Mouse (Mus musculus) embryonic facial prominence, embryonic 13.5 days (tissue): ENCODE data around the gene Mpst. TPM values are rescaled to one million over a fixed set of nuclear protein-coding genes. Genes with fewer than 3 reads are reported as not detected.
A peak's percentile ranks its signal among the peaks of the same experiment; 100 is the strongest.

Source experiments
- ATAC-seq: fragments of 200-750 bp; cut with Nextera tagmentation; 2 replicates; pipeline ENCODE4 v1.8.0; 2017; ENCODE audit warnings: low read depth; ENCODE audit not compliant: insufficient number of reproducible peaks, insufficient read depth, low FRiP score, low TSS enrichment
- H3K27ac ChIP-seq: fragments of 300-500 bp; sonication (generic); 2 replicates; pipeline ENCODE4 v1.5.1; 2015; ENCODE audit warnings: moderate library complexity, mild to moderate bottlenecking, inconsistent platforms
- H3K27me3 ChIP-seq: fragments of 300-500 bp; sonication (generic); 2 replicates; pipeline ENCODE4 v1.6.1; 2015; ENCODE audit warnings: mild to moderate bottlenecking, inconsistent platforms
- H3K36me3 ChIP-seq: fragments of 300-500 bp; sonication (generic); 2 replicates; pipeline ENCODE4 v1.6.1; 2015; ENCODE audit warnings: mild to moderate bottlenecking, inconsistent platforms
- H3K4me1 ChIP-seq: fragments of 300-500 bp; sonication (generic); 2 replicates; pipeline ENCODE4 v1.6.1; 2015; ENCODE audit warnings: inconsistent platforms
- H3K4me2 ChIP-seq: fragments of 300-500 bp; sonication (generic); 2 replicates; pipeline ENCODE4 v1.6.1; 2015; ENCODE audit warnings: moderate library complexity, mild to moderate bottlenecking, inconsistent platforms
- H3K4me3 ChIP-seq: fragments of 300-500 bp; sonication (generic); 2 replicates; pipeline ENCODE4 v1.5.1; 2015; ENCODE audit warnings: mild to moderate bottlenecking, inconsistent platforms
- H3K9ac ChIP-seq: fragments of 300-500 bp; sonication (generic); 2 replicates; pipeline ENCODE4 v1.6.1; 2015; ENCODE audit warnings: mild to moderate bottlenecking, inconsistent platforms
- H3K9me3 ChIP-seq: fragments of 300-500 bp; sonication (generic); 2 replicates; pipeline ENCODE4 v1.6.1; 2016; ENCODE audit warnings: inconsistent platforms
- WGBS: fragments of 180-500 bp; shearing (Covaris S2); methylation state at CpG from one replicate; pipeline ENCODE4 v1.1.7; 2015; ENCODE audit warnings: mixed read lengths; 5-methylcytosine and 5-hydroxymethylcytosine counted together
- polyA plus RNA-seq: library from polyadenylated mRNA; unstranded; fragments of >200 nt; fragmentation: Nextera tagmentation; extraction: Ambion mirVana; gene quantifications from 2 replicates; pipeline ENCODE4 v1.2.1, GENCODE M21; 2015

Mpst gene
- polyA plus RNA-seq, 1 experiment from 2014 or later, result 2.6 TPM

DNA sequence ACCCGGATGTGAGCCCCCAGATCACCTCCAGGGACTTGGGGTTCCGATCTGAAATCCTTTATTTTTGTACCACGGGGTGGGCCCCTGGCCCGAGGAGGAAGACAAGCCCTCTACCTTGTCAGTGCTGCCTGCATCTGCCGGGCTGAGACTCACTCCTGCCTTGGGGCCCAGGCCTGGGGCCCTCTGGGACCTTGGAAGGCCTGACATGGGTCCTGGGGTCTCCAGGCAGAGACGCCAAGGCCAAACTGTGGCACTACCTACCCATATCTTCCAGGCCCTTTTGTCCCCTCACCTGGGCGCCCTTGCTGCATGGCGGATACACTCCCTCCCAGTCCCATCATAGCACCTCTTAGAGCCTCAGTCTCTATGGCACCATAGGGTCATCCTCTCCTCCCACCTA, 32.3 kb downstream of the Mpst start:
- H3K4me3 ChIP-seq, result no peak overlapping the region
- H3K9ac ChIP-seq, result no peak overlapping the region
- H3K27me3 ChIP-seq, result peaks cover 11% of the 10 kb centered on the region
- no peak overlapping the region for H3K4me2 ChIP-seq
- 50% methylated on average over 8 of the region's 8 CpGs for WGBS
- ATAC-seq, result no peak
- H3K27ac ChIP-seq, result no peak overlapping the region
- no peaks in the 10 kb centered on the region for H3K9me3 ChIP-seq
- H3K4me1 ChIP-seq, result peaks cover 25% of the 10 kb centered on the region
- peaks cover 39% of the 10 kb centered on the region for H3K36me3 ChIP-seq

DNA sequence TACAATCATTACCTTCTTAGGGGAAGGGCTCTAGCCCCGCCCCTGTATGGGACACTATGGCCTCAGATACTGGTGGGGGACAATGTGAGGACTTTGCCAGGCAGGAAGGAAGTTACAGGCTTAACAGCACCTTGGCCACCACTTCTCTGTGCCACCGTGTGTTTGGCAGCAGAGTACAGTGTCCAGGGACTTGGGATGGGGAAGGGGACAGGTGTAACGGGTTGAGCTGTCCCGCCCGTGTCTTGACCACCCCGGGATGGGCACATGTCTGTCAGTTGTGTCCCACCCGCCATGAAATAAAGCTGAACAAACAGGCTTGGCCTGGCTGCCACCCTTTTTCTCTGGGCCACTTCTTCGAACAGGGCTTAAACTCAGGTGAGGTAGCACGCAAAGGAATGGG, 32.8 kb downstream of the Mpst start:
- Histone ChIP-seq H3K4me1 (peaks cover 25% of the 10 kb centered on the region), H3K9me3 (no peaks in the 10 kb centered on the region), H3K36me3 (peaks cover 35% of the 10 kb centered on the region), H3K27ac (no peak overlapping the region), H3K27me3 (peaks cover 11% of the 10 kb centered on the region), H3K9ac (no peak overlapping the region), H3K4me2 (no peak overlapping the region), H3K4me3 (no peak overlapping the region)
- no peak for ATAC-seq
- 61% methylated on average over 9 of the region's 9 CpGs for WGBS

DNA sequence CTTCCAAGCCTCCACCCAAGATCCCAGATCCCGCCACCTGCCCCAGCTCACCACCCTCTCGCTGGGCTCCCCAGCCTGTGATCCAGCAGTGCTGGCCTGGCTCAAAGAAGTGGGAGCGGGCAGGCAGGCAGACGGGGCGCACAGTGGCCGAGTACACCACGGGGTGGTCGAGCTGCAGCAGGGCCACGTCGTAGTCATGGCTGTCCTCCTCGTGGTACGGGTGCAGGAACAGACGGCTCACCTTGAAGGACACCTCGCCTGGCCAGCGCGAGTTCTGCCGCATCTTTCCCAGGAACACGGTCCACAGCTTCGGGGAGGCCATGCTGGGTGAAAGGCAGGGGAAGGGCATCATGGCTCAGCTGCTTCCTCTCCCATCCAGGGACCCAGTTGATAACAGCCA, 36.0 kb downstream of the Mpst start:
- WGBS, result 89% methylated on average over 19 of the region's 19 CpGs
- ATAC-seq, result no peak
- Histone ChIP-seq H3K27me3 (no peaks in the 10 kb centered on the region), H3K36me3 (peaks cover 10% of the 10 kb centered on the region; the same call in 1 of the 2 replicates), H3K4me1 (peaks cover 10% of the 10 kb centered on the region), H3K9me3 (no peaks in the 10 kb centered on the region), H3K4me3 (no peak overlapping the region), H3K27ac (no peak overlapping the region), H3K4me2 (no peak overlapping the region), H3K9ac (no peak overlapping the region)

DNA sequence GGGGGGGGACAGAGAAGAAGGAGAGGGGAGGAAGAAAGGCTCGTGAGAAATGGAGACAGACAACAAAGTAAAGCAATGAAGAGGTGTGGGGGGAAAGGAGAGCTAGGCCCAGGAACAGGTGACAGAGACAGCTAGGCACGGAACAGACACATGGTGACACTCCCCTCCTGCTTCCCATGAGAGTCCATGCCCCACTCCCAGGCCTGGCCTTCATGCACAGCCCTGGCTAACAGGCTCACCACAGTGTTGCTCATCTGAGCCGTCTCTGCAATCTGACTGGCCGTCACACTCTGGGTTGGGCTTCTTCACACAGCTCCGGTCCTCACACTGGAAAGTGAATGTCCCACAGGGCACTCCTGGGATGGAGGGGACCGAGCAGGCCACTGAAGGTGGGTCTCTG, 37.6 kb downstream of the Mpst start:
- WGBS, result 53% methylated on average over 6 of the region's 6 CpGs

DNA sequence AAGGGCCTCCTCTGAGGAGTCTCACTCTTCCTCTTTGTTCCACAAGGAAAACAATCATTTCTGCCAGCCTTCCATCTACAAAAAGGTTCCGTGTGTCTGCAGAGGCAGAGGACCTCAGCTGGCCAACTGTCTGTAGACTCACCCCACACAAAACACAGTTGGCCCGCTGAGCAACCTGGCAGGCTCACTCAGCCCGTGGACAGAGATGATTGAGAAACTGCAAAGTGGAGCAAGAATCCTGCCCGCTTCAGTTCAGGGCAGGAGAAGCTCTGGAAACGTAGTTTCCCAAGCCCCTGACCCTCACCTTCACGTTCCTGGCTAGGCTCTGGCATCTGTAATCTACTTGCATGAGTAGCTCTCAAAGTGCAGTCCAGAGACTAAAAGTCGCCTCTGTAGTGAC, 40.9 kb downstream of the Mpst start:
- Histone ChIP-seq H3K9ac (peak overlapping the region; percentile 16; the same call in 1 of the 2 replicates), H3K4me1 (peaks cover 5% of the 10 kb centered on the region; the same call in 1 of the 2 replicates), H3K4me2 (no peak overlapping the region), H3K4me3 (no peak overlapping the region), H3K27ac (no peak overlapping the region), H3K9me3 (no peaks in the 10 kb centered on the region), H3K36me3 (peaks cover 5% of the 10 kb centered on the region; the same call in 1 of the 2 replicates), H3K27me3 (no peaks in the 10 kb centered on the region)
- ATAC-seq, result no peak
- WGBS, result 43% methylated on average over 7 of the region's 7 CpGs

More for the DNA sequence above, 37.6 kb downstream of the Mpst start:
- ATAC-seq, result no peak
- H3K4me1 ChIP-seq, result no peaks in the 10 kb centered on the region
- H3K27ac ChIP-seq, result no peak overlapping the region
- no peaks in the 10 kb centered on the region for H3K9me3 ChIP-seq
- no peak overlapping the region for H3K4me3 ChIP-seq
- H3K36me3 ChIP-seq, result peaks cover 10% of the 10 kb centered on the region; the same call in 1 of the 2 replicates
- no peak overlapping the region for H3K4me2 ChIP-seq
- H3K27me3 ChIP-seq, result no peaks in the 10 kb centered on the region
- H3K9ac ChIP-seq, result no peak overlapping the region

DNA sequence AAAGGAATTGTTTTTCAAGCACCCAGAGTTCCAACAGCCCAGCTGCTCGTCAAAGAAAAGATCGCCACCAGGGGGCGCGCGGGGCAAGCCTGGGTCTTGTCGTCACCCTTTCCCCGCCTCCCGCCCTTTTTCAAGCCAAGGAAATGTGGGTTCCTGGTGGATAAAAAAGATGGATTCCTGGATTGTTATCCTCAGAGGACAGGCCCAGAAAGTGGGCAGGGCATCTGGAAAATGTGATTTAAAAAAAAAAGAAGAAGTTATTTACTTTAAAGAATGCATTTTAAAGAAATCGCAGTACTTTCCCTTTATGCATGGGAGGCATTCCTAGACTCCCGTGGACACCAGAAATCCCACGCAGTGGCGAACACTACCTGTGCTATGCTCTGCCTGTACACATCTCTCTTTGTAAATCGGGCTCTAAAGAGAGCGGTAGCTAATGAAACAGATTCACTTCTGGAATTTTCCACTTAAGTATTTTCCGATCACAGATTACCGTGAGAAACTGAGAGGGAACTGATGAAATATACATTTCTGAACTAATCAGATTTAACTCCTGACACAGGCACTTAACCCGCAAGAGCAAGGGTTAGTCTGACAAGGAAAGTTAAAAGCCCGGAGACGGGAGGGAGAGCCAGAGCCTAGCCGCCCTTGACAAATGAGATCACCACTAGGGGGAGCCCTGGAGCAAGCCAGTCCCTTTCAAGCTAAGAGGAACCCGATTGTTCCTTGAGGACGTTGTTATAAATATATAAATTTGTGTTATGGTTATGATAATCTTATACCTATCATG, 41.7 kb downstream of the Mpst start:
- H3K4me3 ChIP-seq, result peak overlapping the region; percentile 40
- ATAC-seq, result no peak
- H3K27me3 ChIP-seq, result no peaks in the 10 kb centered on the region
- peaks cover 5% of the 10 kb centered on the region; the same call in 1 of the 2 replicates for H3K4me1 ChIP-seq
- peak overlapping the region; percentile 92 for H3K27ac ChIP-seq
- 1% methylated on average over 22 of the region's 22 CpGs for WGBS
- no peaks in the 10 kb centered on the region for H3K36me3 ChIP-seq
- H3K9me3 ChIP-seq, result no peaks in the 10 kb centered on the region
- H3K4me2 ChIP-seq, result peak overlapping the region; percentile 68
- H3K9ac ChIP-seq, result peak overlapping the region; percentile 67

DNA sequence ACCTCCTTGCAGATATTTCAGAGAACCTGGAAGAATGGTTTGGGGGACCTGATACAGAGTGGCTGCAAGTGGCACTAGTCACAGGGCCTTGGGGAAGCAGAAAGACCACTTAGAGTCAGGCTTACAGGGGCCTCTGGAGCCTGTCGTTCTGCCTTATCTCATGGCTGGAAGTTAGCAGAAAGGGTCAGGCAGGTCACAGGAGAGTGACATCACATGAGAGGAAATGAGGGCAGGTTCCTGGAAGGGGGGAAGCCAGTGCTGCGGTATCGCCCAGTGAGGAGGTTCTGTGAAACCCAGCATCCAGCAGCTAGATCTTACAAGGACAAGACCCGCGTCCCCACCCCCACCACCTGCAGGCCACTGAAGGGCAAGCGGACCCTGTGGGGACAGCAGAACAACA, 42.9 kb downstream of the Mpst start:
- Histone ChIP-seq H3K27me3 (no peaks in the 10 kb centered on the region), H3K27ac (peak overlapping the region; percentile 34; the same call in 1 of the 2 replicates), H3K9ac (0 out of 2 replicates have a peak overlapping the region, but pooled peaks have one; percentile 16), H3K4me2 (no peak overlapping the region), H3K36me3 (no peaks in the 10 kb centered on the region), H3K4me1 (peaks cover 5% of the 10 kb centered on the region; the same call in 1 of the 2 replicates), H3K4me3 (no peak overlapping the region), H3K9me3 (no peaks in the 10 kb centered on the region)
- no peak for ATAC-seq
- WGBS, result 69% methylated on average over 6 of the region's 6 CpGs

DNA sequence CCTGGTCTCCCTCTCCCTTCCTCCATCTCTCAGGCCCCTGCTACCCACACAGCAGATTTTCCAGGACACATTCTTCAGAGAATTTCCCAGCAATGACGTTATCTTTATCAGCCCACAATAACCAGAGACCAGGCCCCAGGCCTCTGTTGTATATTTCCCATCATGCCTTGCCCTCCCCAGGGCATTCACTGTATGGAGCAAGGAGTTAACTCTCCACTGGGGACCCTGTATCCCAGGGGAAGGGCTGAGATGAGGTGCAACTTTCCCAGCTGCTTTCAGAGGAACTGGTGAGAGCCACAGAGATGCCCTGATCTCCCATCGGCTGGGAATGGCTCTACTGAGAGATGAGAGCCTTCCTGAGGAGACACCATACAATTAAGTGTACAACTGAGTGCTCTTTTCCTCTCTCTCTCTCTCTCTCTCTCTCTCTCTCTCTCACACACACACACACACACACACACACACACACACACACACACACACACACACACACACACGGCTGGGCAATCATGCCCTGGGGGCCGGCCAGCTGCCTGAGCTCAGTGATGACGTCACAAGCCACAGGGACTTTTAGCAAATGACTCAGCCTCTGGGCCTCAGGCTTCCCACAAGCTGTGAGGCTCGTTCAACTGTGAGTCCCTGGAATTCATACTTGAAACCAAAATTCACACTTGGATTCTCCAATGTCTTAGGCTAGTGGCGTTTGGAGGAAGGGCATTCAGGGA, 43.6 kb downstream of the Mpst start:
- H3K4me3 ChIP-seq, result no peak overlapping the region
- H3K4me2 ChIP-seq, result no peak overlapping the region
- H3K4me1 ChIP-seq, result peaks cover 5% of the 10 kb centered on the region; the same call in 1 of the 2 replicates
- H3K27me3 ChIP-seq, result no peaks in the 10 kb centered on the region
- no peak overlapping the region for H3K9ac ChIP-seq
- ATAC-seq, result no peak
- no peaks in the 10 kb centered on the region for H3K9me3 ChIP-seq
- H3K27ac ChIP-seq, result peak overlapping the region; percentile 34; the same call in 1 of the 2 replicates
- no peaks in the 10 kb centered on the region for H3K36me3 ChIP-seq
- WGBS, result 30% methylated on average over 7 of the region's 7 CpGs

DNA sequence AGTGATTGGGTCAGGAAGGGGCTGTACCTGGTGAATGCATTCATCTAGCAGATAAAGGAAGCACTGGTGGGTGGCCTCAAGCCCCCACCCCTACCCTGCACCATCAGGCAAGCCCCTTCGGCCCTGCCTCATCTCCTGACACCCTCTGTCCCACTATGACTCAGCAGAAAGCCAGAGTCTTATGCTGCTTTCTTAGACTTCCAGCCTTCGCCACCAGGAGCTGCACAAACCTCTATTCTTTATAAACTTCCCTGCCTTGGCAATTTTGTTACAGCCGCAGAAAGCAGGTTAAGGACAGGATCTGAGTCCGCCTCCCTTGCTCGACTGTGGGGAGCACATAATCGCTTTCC, 44.2 kb downstream of the Mpst start:
- Histone ChIP-seq H3K4me3 (no peak overlapping the region), H3K27me3 (no peaks in the 10 kb centered on the region), H3K4me2 (no peak overlapping the region), H3K27ac (no peak overlapping the region; the same call in 1 of the 2 replicates), H3K9ac (no peak overlapping the region), H3K4me1 (peaks cover 6% of the 10 kb centered on the region), H3K36me3 (no peaks in the 10 kb centered on the region), H3K9me3 (no peaks in the 10 kb centered on the region)
- WGBS, result 88% methylated on average over 6 of the region's 6 CpGs
- ATAC-seq, result no peak

DNA sequence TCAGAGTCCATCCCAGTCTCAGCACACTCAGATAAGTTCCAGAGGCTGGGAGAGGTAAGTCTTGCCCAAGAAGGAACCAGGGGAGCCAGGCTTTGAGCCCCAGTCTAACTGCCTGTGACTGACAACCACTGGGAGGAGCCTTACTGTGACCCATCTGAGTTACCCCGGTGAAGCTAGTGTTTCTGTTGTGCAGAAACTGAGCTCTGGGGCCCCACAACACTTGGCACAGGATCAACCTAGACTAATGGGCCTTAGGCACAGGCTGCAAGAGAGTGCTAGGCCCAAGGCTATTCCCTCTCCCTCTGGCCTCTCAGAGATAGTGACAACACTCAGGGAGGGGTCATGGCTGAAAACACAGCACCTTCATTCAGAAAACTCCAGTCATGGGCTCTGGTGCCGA, 45.0 kb downstream of the Mpst start:
- H3K4me1 ChIP-seq, result peaks cover 14% of the 10 kb centered on the region
- no peak overlapping the region for H3K4me2 ChIP-seq
- ATAC-seq, result no peak
- no peaks in the 10 kb centered on the region for H3K27me3 ChIP-seq
- no peak overlapping the region for H3K27ac ChIP-seq
- H3K36me3 ChIP-seq, result no peaks in the 10 kb centered on the region
- no peaks in the 10 kb centered on the region for H3K9me3 ChIP-seq
- no peak overlapping the region for H3K4me3 ChIP-seq
- 63% methylated on average over 2 of the region's 2 CpGs for WGBS
- peak overlapping the region; percentile 7; the same call in 1 of the 2 replicates for H3K9ac ChIP-seq

DNA sequence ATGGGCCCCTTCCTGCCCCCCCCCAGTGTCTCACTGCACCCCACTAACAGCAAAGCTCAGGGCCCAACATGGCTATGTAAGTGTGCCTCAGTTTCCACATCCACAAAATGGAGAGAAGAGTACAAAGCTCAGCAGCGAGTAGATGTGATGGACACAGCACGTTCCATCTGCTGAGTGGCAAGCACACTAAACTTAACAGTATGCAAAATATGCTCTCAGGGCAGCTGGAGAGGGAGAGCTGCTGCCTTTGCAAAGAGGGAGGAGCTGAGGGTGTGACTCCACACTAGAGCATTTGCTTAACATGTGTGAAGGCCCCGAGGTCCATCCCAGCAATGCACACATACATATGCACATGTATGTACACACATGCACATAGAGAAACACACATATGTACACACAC, 46.7 kb downstream of the Mpst start:
- no peak overlapping the region for H3K27ac ChIP-seq
- no peak overlapping the region for H3K4me2 ChIP-seq
- no peak overlapping the region for H3K9ac ChIP-seq
- peaks cover 17% of the 10 kb centered on the region for H3K4me1 ChIP-seq
- no peaks in the 10 kb centered on the region for H3K27me3 ChIP-seq
- H3K9me3 ChIP-seq, result no peaks in the 10 kb centered on the region
- H3K36me3 ChIP-seq, result no peaks in the 10 kb centered on the region
- WGBS, result 76% methylated on average over 3 of the region's 3 CpGs
- ATAC-seq, result no peak
- no peak overlapping the region for H3K4me3 ChIP-seq

DNA sequence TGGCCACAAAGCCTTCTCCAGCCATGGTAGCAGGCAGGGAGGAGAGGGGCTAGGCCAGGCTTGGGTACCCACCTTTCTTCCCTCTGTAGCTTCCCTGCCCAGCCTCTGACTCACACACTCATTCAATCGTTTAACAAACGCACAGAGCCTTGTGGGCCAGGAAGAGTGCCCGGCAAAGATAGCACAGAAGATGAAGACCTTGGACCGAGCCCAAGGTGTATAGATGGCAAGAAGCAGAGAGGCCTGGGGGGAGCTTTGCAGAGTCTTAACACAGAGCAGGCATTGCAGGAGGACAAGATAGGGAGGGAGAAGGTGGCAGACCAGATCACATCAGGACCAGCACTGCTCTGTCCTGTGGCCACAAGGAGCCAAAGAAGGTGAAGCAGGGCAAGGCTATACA, 49.0 kb downstream of the Mpst start:
- 77% methylated on average over 4 of the region's 4 CpGs for WGBS
- no peak for ATAC-seq

More for the DNA sequence above, 49.0 kb downstream of the Mpst start:
- Histone ChIP-seq H3K27ac (no peak overlapping the region), H3K27me3 (no peaks in the 10 kb centered on the region), H3K9me3 (no peaks in the 10 kb centered on the region), H3K4me3 (no peak overlapping the region), H3K9ac (0 out of 2 replicates have a peak overlapping the region, but pooled peaks have one; percentile 17), H3K36me3 (no peaks in the 10 kb centered on the region), H3K4me2 (no peak overlapping the region), H3K4me1 (peaks cover 17% of the 10 kb centered on the region)
